Mouse (Mus musculus) stomach, postnatal 0 days (tissue): Measurements from ENCODE around the gene Tgfbr1.

Experiments
- CTCF ChIP-seq: IDR thresholded peaks from 2 replicates; pipeline ENCODE4 v1.5.1; 2016; ENCODE audit warnings: antibody characterized with exemption, low read depth, mild to moderate bottlenecking, moderate library complexity
- EP300 ChIP-seq: optimal IDR thresholded peaks from 2 replicates; pipeline ENCODE3; 2016; ENCODE audit warnings: antibody characterized with exemption

- TF ChIP-seq EP300 (no peak), CTCF (no peak)
Observed at GRCm38 (mm10) chr4:47378716-47379115, 25.7 kb downstream of the Tgfbr1 start.
